Mouse (Mus musculus): ENCODE measurements around the gene Clstn1. TPM values are rescaled to one million over a fixed set of nuclear protein-coding genes. Genes with fewer than 3 reads are reported as not detected.

The Clstn1 gene
- total RNA-seq, 2 experiments from 2014 or later = 27.5 to 35.0 TPM

GRCm38 (mm10) chr4:149672747-149673146 lies 86.5 kb downstream of the Clstn1 start:
- DNase-seq (ENCODE audit: low spot score) = no peak

- no peak for DNase-seq (ENCODE audit: low spot score)
These were observed 88.6 kb downstream of the Clstn1 start for GRCm38 (mm10) chr4:149674814-149675377.

DNA sequence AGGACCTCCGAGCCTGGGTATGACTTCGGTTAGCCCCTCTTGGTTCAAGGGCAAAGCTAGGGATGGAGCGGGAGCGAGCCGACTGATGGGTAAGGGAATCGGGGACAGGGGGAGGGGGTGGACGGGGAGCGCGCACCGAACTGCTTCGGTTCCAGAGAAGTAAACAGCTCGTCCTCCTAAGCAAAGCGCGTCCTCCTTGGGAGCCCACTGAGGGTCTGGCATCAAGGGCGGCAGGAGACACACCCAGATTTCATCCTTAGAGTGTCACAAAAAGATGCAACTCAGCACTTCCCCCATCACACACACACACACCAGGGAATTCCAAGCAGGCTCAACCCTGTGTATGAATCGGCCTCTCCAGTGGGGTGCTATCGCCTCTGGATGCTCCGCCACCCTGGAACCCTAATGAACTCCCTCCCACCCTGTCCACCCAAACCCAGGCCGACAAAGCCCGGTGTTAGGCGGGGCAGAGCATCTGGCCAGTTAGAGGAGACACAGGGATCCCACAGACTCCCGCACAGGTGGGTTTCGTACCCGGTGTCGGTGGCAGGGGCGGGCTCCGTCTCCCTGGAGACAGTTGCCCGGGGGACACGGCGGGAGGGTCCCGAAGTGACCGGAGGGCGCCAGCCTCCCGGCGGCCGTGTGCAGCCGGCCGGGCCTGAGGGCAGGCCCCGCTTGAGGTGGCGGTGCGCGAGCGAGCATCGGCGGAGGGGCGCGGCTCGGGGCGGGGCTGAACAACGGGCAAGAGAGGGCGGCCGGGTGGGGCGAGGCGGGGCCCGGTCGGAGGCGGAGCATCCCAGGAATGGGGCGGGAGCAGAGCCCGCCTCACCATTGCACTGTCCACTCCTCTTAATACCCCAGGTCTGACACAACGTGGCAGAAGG lies 89.4 kb downstream of the Clstn1 start:
- DNase-seq (ENCODE audit: low spot score) = peak; percentile 78

GRCm38 (mm10) chr4:149678006-149678405 lies 91.7 kb downstream of the Clstn1 start:
- DNase-seq (ENCODE audit: low spot score) = no peak

- no peak for DNase-seq (ENCODE audit: low spot score)
These were observed 92.9 kb downstream of the Clstn1 start for GRCm38 (mm10) chr4:149679056-149679770.

DNA sequence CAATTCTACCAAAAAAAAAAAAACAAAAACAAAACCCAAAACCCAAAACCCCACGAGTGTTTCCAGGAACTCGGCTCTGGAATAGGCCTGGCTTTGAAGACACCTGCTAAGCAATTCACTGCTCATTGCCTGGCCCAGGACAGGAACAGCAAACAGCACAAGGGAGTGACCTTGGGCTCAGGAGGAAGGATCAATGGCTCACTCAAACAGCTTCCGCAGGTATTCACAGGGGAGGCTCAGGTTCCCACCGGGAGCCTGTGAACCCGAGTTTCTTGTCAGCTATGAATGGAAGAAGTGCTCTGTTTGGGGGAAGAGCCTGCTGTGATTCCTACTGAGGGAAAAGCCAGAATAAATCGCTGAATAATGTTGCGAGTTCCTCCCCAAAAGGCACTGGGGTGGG lies 97.6 kb downstream of the Clstn1 start:
- no peak for DNase-seq (ENCODE audit: low spot score)

DNA sequence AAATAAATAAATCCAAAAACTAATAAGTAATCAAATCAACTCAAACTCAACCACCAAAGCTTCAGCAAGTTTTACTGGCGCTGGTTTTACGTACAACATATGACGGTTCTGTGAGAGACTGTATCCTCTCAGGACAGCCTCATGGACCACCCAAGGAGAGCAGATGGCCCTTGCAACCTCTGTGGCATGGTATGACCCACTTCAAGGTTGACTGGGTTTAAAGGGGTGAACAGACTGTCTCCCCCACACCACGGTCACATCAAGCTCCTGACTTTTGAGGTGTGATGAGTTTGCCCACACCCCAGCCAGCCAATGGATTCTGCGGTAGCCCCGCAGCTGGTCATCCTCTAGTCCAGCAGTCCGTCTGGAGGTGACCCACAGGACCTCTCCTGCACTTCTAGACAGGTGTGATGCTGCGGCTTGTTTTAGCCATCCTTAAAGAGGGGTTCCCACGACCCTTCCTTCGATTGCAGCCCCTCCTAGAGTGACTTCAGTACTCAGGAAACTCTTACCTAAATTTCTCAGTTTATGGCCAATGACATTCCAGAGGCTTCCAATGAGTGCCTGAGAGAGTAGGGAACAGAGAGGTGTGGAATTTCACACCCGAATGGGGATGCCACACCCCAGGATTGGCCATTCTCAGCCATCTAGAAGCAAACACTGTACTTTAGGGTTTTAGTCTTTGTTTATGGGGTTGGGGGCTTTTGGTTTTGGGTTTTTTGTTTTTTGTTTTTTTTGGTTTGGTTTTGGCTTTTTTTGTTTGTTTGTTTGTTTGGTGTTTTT lies 98.8 kb downstream of the Clstn1 start:
- no peak for DNase-seq (ENCODE audit: low spot score)

DNA sequence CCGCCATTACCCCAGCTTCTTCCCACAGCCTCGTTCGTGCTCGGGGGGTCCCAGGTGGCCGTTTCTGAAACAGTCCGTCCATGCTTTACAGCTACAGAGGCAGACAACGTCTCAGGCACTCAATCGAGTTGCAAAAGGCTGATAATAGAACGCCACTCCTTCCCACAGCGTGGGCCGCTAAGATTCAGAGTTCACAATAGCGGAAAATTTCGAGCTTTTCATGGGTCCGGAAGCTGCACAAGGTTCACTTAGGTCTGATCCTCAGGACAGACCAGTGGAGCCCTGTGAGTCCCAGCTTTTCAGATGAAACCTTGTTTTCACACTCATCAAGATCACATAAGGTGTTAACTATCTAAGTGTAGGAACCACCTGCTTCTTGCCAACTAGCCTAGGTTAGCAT lies 102.6 kb downstream of the Clstn1 start:
- DNase-seq (ENCODE audit: low spot score) = no peak

DNA sequence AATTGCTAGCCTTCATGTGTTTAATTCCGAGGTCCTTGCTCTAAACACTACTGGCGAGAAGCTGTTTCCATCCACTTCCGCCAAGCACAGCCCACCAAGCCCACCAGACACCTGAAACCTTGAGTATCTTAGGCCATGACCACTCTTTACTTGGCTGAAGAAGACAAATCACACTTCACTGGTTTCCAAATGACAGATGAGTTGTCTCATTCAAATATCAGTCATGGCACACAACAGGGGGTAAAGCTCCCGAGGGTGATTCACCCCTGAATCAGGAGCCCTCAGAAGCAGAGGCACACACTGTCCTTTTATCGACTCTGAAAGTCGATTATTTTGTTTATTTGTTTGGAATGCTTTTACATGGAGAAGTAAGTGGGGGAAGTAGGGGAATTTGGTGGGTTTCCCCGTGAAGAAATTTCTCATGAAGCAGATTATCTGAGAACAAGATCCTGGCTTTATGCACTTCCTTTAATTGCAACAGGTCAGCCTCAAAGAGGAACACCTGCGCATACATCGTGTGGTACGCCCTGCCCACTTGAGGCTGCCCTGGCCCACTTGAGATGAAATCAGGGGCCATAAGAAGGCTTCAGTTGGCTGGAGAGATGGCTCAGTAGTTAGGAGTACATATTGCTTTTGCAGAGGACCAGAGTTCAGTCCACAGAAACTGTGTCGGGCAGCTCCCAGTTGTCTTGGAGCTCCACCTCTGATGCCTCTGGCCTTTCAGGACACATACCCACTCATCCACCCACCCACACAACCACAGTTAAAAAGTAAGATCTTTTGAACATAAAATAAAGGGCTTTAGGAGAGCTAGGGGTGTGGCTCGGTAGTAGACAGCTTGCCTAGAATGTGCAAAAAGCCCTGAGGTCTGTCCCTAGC lies 103.8 kb downstream of the Clstn1 start:
- no peak for DNase-seq (ENCODE audit: low spot score)

DNA sequence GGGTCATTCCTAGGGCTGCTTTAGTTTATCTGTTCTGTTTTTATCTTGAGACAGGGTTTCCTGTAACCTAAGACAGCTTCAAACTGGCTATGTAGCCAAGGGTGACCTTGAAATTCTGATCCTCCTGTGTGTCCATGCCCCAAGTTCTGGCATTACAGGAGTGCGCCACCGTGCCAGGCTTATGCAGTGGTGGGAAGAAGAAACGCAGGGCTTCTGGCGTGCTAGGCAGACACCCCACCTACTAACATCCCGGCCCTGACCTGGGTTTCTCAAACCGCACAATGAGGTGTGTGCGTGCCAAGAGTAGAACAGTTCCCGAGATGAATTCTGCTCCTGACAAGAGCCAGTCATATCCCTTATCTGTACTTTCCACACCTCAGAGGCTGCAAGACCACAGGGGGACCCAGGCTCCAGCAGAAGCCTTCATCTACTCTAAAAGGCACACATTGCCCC lies 104.6 kb downstream of the Clstn1 start:
- peak; percentile 48 for DNase-seq (ENCODE audit: low spot score)

DNA sequence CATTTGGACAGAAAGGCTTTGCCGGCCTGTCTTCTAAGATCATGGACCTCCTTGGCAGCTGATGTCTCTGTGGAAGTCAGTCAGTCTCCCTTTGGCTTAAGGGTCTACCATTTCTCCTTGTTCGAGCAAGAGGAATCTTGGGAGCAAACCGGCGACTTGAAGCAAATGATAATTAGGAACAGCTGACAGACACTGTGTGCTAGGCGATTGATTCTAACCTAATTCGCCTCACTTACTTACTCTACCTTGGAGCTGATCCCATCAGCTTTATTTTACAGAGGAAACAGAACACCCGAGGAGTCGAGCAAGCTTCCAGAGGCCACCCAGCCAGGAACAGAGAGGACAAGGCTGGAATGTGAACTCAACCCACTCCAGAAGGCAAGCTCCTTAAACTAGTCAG lies 105.1 kb downstream of the Clstn1 start:
- no peak for DNase-seq (ENCODE audit: low spot score)

- no peak for DNase-seq (ENCODE audit: low spot score)
These were observed 110.1 kb downstream of the Clstn1 start for GRCm38 (mm10) chr4:149696189-149696971.

DNA sequence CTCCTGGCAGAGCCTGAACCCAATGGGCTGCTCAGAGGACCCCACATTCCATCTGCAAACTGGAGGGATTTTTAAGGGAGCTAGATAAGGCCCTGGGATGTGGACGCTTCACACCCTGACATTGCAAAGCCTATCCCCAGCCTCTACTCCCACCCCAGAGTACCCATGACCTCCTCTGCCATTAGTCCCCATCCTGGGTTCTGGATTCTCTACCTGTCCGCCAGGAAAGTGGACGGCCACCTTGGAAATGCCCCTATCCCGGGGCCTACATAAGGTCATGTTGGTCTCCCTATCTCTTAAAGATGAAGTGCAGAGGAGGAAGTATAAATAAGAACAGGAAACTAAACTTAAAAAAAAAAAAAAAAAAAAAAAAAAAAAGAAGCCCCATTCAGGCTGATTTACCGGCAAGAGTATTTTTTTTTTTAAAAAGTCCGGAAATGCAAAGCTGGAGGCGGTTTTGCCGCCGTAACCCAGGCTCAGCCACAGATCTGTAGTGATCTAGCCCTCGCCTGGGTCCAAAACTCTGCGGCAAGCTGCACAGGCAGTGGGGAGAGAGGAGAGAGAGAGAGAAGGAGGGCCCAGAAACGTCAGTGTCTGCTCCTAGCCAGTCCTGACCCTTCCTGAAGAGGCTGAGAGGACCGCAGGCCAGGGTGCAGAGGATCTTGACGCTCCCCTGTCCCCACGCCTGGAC lies 111.4 kb downstream of the Clstn1 start:
- no peak for DNase-seq (ENCODE audit: low spot score)

DNA sequence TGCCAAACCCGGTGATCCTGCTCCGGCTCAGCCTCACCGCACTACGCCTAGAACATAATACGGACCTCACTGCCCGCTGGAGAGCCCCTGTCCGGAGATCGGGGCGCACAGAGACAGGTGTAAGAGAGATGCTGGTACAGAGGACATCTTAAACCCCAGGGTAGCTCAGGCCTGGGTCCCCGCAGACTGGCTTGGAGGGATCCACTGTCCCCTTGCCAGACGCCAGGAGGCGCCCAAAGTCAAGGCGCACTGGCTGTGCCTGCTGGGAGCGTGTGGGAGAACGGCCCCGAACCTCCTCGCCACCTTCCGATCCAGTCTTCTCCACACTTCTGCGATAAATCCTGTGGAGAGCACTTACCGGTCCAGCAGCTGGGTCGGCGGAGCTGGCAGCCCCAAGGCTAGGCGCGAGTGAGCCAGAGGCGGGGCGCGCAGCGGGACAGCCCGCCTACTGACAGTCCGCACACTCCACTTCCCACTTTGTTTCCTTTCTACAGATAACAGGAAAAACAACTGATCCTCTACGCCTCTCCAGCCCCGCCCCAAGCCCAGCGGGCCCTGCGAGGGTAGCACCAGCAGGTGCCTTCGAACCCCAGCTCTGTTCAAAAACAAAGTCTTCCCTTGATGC lies 112.0 kb downstream of the Clstn1 start:
- peak; percentile 64 for DNase-seq (ENCODE audit: low spot score)
